Mouse (Mus musculus) lung, adult 2 months (tissue): ENCODE results near the gene Nufip2.

ENCODE experiments used
- CTCF ChIP-seq: fragments of 200-500 bp; IDR thresholded peaks from 2 replicates; pipeline ENCODE4 v1.5.1; 2011; ENCODE audit warnings: mild to moderate bottlenecking, low read length, control low read depth; ENCODE audit not compliant: insufficient read depth
- POLR2A ChIP-seq: fragments of 200-500 bp; IDR thresholded peaks from 2 replicates; pipeline ENCODE4 v1.6.1; 2011; ENCODE audit warnings: low read depth, mild to moderate bottlenecking, control low read depth, low read length, borderline replicate concordance; ENCODE audit errors: extremely low read depth

DNA sequence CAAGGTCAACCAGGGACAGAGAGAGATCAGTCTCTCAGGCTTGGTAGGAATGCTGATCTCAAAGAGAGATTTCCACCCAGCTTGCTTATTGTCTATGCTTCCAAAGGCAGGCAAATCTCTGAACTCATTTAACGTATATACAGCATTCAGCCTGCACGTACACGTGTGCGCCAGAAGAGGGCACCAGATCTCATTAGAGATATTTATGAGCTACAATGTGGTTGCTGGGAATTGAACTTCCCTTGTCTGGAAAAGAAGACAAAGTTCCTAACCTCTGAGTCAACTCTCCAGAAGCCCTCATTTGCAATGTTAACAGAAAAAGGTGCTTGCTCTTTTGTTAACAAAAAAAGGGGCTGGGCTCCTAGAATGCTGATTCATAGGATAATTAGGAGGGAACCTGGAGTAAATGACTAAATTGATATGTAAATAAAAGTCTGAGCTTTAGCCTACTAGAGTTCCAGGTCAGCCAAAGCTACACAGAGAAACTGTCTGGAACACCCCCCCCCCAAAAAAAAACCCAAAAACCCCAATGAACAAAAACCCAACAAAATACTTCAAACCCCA lies 12.4 kb upstream of the Nufip2 start:
- TF ChIP-seq POLR2A (no peak), CTCF (no peak)
